Mouse (Mus musculus) mouse embryonic stem cell (cell line): ENCODE measurements around the gene Gadd45g.

ENCODE experiments used
- in situ Hi-C, 2 experiments: fragments of 300-500 bp; cut with MboI; formaldehyde crosslinking; loops; 1 replicate in 1 of 2; 3 replicates in 1 of 2; pipeline ENCODE4 v1.14.3; 2019 to 2020; ENCODE audit warnings: low sequenced_read_pairs in 2 of 2, low pct_unique_long_range_greater_than_20kb in 1 of 2, mixed read lengths in 1 of 2; ENCODE audit not compliant: unreplicated experiment in 1 of 2

Gene Gadd45g

DNA sequence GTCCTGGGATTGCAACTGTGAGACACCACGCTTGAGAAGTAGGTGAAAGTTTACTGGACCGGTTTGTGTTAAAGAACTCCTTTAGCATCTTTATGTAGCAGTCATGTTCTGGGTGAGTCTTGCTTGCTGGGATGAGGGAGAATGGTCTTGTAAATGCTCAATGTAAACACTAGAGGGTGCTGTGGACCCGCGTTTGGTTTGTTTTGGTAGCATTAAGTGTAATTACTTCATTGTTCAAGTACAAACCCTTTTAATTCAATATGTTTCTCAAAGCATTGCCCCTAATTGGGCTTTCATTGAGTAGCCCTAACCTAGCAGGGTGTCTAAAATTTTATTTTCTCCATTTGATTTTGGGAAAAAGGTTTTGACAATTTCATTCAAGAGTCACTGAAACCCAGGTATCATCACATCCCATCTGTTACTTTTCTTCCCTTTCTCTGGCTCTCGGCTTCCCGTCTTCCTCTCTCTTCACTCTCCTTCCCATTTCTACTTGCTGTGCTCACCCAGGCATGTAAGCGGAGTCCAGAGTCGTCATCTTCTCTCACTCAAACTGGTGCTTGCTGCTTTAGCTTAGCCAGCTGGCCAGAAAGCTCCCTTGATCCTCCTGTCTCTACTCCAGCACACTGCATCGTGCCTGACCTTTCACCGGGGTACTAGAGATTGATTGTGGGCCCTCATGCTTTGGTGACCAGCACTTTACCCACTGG lies 15.6 kb upstream of the Gadd45g start:
- in situ Hi-C loops = loop anchor here (10.0 to 25.0 kb wide), 4 partner anchors 631 to 806 kb away; partner anchors contain the start of gene Diras2 (in 1 of the 2)

DNA sequence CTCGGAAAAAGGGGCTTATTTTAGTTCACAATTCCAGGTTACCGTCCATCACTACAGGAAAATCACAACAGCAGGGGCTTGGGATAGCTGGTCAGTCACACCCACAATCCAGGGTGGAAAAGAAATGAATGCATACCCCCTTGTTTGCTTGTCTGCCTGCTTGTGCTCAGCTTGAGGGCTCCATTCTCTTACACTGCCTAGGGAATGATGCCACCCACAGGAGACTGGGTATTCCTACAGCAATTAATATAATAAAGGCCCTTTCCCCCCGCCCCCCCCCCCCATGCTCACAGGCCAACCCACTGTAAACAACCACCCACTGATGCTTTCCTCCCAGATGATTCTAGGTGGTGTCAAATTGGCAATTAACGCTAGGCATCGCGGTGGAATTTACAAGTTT lies 14.0 kb upstream of the Gadd45g start:
- in situ Hi-C loops = loop anchor here (10.0 to 25.0 kb wide), 4 partner anchors 630 to 805 kb away; partner anchors contain the start of gene Diras2 (in 1 of the 2)

DNA sequence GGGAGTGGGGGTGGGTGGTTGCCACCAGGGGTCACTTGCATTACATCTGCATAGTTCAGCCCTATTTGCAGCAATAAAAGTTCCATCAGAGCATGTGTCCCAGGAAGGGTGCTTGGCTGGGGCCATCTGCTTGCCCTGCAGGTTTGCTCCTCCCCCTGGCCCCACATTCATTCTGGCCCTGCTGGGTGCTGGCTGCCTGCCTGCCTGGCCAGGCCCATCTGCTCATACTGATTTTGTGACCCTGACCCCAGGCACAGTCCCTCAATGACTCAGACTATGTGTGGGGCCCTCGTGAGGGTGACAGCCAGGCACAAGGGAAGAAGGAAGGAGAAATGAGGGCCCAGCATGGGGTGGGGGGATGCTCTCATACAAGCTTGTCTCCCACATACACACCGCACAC lies 12.9 kb upstream of the Gadd45g start:
- in situ Hi-C loops = loop anchor here (10.0 to 25.0 kb wide), 4 partner anchors 629 to 804 kb away; partner anchors contain the start of gene Diras2 (in 1 of the 2)

DNA sequence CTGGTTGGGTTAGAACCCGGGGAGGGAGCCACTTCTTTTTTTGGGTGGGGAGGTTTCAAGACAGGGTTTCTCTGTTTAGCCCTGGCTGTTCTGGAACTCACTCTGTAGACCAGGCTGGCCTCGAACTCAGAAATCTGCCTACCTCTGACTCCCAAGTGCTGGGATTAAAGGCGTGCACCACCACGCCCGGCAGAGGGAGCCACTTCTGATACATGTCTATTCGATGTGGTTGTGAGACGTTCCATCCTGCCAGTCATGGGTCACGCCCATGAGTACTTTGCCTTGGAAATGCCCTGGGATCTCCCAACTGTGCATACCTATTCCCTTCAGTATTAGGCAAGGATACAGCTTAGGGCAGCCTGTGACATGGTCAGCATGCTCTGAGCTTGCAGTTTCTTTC lies 12.5 kb upstream of the Gadd45g start:
- in situ Hi-C loops = loop anchor here (10.0 to 25.0 kb wide), 4 partner anchors 628 to 803 kb away; partner anchors contain the start of gene Diras2 (in 1 of the 2)

DNA sequence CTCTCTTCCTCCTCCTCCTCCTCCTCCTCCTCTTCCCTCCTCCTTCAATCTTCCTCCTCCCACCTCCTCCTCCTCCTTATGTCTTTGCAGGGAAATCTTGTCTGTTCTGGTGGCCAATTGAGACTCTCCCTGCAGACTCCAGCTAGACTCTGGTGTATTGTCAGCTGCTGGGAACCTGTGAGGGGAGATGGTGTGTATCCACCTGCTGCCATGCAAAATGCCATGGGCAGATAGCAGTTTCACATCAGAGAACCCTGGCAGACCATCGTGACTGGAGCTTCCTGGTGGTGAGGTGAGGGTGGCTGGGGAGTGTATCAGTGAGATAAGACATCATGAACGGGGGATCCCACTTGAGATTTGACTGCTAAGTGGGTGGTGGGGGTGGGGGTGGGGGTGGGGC lies 12.0 kb upstream of the Gadd45g start:
- in situ Hi-C loops = loop anchor here (10.0 to 25.0 kb wide), 4 partner anchors 628 to 803 kb away; partner anchors contain the start of gene Diras2 (in 1 of the 2)

GRCm38 (mm10) chr13:51835208-51835607 lies 11.3 kb upstream of the Gadd45g start:
- in situ Hi-C loops = loop anchor here (5.0 to 25.0 kb wide), 5 partner anchors 387 to 802 kb away; partner anchors contain the start of gene Diras2 (in 1 of the 2)

DNA sequence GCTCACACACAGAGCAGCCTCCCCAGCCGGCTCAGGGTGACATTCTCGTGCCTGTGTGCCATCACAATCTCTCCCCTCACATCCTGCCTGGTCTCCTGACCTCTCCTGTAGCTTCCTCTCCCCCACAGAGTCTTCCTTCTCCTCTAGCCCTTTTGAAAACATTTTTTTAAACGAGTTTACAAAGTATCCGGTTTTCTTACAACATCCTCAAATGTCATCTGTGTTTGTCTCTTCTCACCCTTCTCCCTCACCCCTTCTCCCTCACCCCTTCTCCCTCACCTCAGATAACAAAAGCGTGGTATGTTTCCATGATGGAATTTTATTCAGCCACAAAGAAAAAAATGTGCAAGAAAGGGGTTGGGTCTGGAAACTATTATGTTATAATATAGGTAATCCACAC lies 9.1 kb upstream of the Gadd45g start:
- in situ Hi-C loops = loop anchor here (5.0 to 25.0 kb wide), 5 partner anchors 385 to 800 kb away; partner anchors contain the start of gene Diras2 (in 1 of the 2)

- in situ Hi-C loops = loop anchor here (5.0 to 25.0 kb wide), 5 partner anchors 383 to 798 kb away; partner anchors contain the start of gene Diras2 (in 1 of the 2)
Observed at GRCm38 (mm10) chr13:51839250-51840026, 7.0 kb upstream of the Gadd45g start.

DNA sequence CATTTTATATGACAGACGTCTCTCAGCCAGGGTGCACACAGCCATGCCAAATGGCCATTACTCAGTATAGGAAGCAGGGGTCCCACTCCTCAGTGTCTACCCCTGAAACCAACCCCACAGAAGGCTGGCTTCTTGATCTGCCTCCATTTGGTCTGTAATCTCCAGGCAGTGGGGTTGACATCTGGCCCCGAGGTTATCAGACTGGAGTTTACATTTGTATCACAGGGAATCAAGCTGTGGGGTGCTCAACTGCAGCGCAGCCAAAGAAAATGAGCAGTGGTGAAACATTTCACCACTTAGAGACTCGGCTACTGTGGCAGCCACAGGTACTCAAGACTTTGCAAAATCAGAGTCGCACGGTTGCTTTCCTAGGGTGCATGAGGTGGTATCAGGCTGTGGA lies 5.8 kb upstream of the Gadd45g start:
- in situ Hi-C loops = loop anchor here (5.0 to 25.0 kb wide), 4 partner anchors 382 to 797 kb away; partner anchors contain the start of gene Diras2 (in 1 of the 2)

GRCm38 (mm10) chr13:51841541-51842115 lies 4.8 kb upstream of the Gadd45g start:
- in situ Hi-C loops = loop anchor here (5.0 to 25.0 kb wide), 4 partner anchors 381 to 796 kb away; partner anchors contain the start of gene Diras2 (in 1 of the 2)

GRCm38 (mm10) chr13:51842191-51842590 lies 4.3 kb upstream of the Gadd45g start:
- in situ Hi-C loops = loop anchor here (5.0 to 25.0 kb wide), 4 partner anchors 380 to 795 kb away; partner anchors contain the start of gene Diras2 (in 1 of the 2)

- in situ Hi-C loops = loop anchor here (5.0 to 25.0 kb wide), 4 partner anchors 380 to 795 kb away; partner anchors contain the start of gene Diras2 (in 1 of the 2)
Observed at GRCm38 (mm10) chr13:51842773-51843172, 3.7 kb upstream of the Gadd45g start.

- in situ Hi-C loops = loop anchor here (5.0 to 25.0 kb wide), 4 partner anchors 379 to 794 kb away; partner anchors contain the start of gene Diras2 (in 1 of the 2)
Observed at GRCm38 (mm10) chr13:51843298-51843697, 3.2 kb upstream of the Gadd45g start.

- in situ Hi-C loops = loop anchor here (5.0 to 25.0 kb wide), 4 partner anchors 378 to 793 kb away; partner anchors contain the start of gene Diras2 (in 1 of the 2)
Observed at GRCm38 (mm10) chr13:51844118-51844517, 2.4 kb upstream of the Gadd45g start.

DNA sequence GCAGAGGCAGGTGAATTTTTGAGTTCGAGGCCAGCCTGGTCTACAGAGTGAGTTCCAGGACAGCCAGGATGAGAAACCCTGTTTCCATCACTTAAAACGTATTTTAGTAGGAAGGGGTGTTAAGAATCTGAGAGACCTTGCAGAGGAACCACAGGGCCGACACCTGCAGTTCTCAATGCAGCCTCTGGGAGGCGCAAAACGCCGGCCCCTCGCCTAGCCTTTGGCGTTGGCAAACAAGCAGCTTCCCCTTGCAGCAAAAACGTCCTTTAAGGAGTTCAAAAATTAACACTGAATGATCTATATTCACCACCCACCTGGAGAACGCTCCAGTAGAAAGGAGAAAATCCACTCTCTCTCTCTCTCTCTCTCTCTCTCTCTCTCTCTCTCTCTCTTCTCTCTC lies 1.8 kb upstream of the Gadd45g start:
- in situ Hi-C loops = loop anchor here (5.0 to 25.0 kb wide), 4 partner anchors 378 to 793 kb away; partner anchors contain the start of gene Diras2 (in 1 of the 2)

DNA sequence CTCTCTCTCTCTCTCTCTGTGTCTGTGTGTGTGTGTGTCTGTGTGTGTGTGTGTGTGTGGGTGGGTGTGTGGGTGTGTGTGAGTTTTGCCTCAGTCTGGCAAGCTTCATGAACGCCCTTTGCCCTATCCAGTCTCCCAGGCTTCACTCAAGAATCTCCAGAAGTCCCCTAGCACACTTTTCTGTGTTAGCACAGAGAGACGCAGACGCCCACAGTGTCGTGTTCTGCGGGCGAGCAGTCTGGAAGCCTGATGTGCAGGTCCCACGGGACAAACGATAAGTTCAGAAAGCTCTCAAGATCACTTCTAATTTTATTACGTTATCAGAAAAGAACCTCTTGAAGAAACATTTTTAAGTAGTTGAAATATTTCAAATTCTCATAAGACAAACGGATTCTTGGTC lies 1.4 kb upstream of the Gadd45g start:
- in situ Hi-C loops = loop anchor here (25.0 kb wide), 3 partner anchors 617 to 792 kb away; partner anchors contain the start of gene Diras2 (in 1 of the 2)

GRCm38 (mm10) chr13:51845591-51846191 lies 787 bp upstream of the Gadd45g start:
- in situ Hi-C loops = loop anchor here (25.0 kb wide), 3 partner anchors 617 to 792 kb away; partner anchors contain the start of gene Diras2 (in 1 of the 2)
